Mouse (Mus musculus) left cerebral cortex, postnatal 25 days (tissue): ENCODE data around the gene Mbnl2. TPM values are rescaled to one million over a fixed set of nuclear protein-coding genes. Genes with fewer than 3 reads are reported as not detected.
A peak's percentile ranks its signal among the peaks of the same experiment; 100 is the strongest.

Experiments used
- DNase-seq, 2 experiments: peaks; one replicate each; pipeline ENCODE4 v3.0.0; 2022; ENCODE audit warnings: low spot score in 2 of 2, mixed read lengths in 1 of 2
- intact Hi-C: fragments of 180-260 bp; cut with DNase I; formaldehyde crosslinking; loops from one replicate; pipeline ENCODE4 v1.15.1; 2025
- total RNA-seq, 2 experiments: library from RNA; stranded (reverse); gene quantifications; 2 replicates each; pipeline ENCODE4 v1.2.3; 2021

Gene Mbnl2
- total RNA-seq, 2 experiments from 2014 or later: 244 to 245 TPM

GRCm38 (mm10) chr14:120394827-120395226 lies 119.4 kb downstream of the Mbnl2 start:
- DNase-seq: no peak
- intact Hi-C loops: loop anchor here (5.0 kb wide), 1 partner anchor 118 kb away; the partner anchor contains the start of gene Mbnl2

DNA sequence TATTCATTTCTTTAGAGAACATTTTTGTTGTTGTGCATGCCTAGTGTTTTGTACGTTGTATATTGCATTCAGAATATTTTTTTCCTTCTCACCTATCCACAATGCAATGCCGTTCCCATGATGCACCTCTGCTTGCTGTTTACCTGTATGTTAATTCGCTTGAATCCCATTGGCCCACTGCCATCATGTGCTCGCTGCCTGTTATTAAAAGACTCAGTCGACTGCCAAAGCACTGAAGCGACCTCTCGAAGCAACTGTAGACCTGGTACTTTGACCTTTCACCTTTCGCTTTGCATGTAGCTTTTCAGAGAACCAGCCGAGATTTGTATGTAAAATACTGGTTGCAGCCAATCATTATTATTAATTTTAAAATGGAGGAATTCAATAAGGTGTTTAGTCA lies 120.0 kb downstream of the Mbnl2 start:
- intact Hi-C loops: loop anchor here (5.0 kb wide), 1 partner anchor 118 kb away; the partner anchor contains the start of gene Mbnl2
- no peak for DNase-seq

DNA sequence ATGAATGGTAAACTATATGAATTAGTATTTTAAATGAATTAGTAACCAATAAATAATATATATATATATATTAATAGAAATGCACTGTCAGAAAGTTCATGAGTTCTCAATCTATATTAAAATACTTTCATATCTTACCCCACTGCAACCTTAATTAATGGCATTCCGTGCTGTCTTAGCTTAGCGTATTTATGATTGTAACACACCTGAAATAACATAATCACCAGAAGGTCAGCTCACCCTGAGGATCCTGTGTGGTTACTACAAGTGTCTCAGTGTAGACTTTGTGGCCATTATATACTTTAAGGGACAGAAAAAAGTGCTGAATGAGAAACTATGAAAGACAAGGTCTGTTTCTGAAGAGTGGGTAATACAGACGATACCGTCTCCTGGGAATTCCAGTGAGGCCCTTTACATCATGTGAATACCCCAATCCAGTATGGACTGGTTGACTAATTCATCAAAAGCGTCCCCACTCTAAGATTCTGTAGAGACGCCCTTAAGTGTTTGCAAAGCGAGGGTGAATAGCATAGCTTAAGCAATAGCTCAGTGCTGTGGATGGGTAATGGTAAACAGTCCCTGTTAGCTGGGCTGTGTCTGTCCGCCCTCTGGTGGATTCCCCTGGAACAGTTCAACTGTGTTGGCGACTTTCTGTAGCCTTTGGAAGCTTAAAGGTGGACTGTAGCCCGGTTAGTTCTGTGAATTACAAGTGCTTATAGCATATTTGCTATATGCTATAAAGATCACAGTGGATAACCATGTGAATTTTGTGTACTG lies 122.6 kb downstream of the Mbnl2 start:
- intact Hi-C loops: loop anchor here (2.0 to 5.0 kb wide), 4 partner anchors 121 to 321 kb away; partner anchors contain the start of gene Mbnl2
- peak; percentile 78 to 84 for DNase-seq

DNA sequence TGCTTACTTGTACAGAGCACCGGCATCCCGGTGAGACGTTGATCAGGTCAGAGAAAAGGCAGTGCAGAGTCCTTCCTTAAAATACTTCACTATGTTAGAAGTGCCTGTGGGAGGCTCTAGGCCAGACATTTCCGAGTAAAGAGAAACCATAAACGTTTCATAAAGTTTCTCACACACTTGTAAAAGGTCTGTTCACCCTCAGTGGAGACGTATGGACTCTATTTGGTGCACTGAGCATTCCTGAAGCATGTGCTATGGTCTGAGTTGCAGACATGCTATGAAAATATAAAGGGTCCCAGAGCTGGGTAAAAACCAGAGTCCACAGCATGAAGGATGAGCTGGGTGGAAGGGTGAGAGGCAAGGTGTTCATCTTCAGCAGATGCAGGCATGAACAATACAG lies 124.1 kb downstream of the Mbnl2 start:
- DNase-seq: no peak
- intact Hi-C loops: loop anchor here (2.0 to 10.0 kb wide), 5 partner anchors 122 to 323 kb away; partner anchors contain the start of gene Mbnl2

DNA sequence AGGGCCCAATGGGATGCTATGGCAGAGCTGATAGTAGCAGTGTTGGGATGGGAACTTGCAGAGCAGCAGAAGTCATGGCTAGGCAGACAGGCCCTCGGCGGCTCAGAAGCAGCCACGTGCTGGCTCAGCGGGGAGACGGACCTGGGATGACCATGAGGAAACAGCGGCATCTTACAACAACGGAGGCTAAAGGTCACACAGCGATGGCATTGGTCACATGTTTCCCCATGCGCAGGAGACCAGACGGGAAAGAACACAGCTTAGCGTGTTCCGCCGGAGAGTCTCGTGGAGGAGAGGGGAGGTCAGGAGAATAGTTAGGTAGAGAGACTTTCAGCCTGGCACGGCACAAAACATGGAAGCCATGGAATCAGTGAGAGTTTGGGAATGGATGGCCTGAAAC lies 125.7 kb downstream of the Mbnl2 start:
- no peak for DNase-seq
- intact Hi-C loops: loop anchor here (10.0 kb wide), 1 partner anchor 264 kb away; no protein-coding TSS in a partner anchor

DNA sequence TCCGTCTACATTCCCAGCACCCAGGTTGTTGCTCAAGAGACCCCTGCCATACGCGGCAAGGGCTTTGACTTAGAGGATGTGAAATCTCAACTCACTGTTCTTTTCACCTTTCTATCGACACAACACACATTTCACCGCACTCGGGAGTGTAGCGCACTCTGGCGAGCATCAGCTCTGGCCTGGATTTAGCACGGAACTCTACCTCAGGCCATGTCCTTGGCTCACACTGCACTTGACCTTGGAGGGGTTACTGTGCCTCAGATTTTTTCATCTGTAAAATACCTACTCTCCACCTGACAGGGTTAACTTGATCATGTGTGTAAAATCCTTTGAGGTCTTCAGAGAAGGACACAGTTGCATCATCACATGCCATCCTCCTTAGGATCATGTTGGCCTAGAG lies 127.2 kb downstream of the Mbnl2 start:
- DNase-seq: no peak
- intact Hi-C loops: loop anchor here (10.0 kb wide), 1 partner anchor 262 kb away; no protein-coding TSS in a partner anchor

GRCm38 (mm10) chr14:120404364-120404763 lies 128.9 kb downstream of the Mbnl2 start:
- DNase-seq: no peak
- intact Hi-C loops: loop anchor here (10.0 kb wide), 1 partner anchor 260 kb away; no protein-coding TSS in a partner anchor

GRCm38 (mm10) chr14:120404811-120405582 lies 129.5 kb downstream of the Mbnl2 start:
- intact Hi-C loops: loop anchor here (10.0 kb wide), 1 partner anchor 260 kb away; no protein-coding TSS in a partner anchor
- DNase-seq: no peak

DNA sequence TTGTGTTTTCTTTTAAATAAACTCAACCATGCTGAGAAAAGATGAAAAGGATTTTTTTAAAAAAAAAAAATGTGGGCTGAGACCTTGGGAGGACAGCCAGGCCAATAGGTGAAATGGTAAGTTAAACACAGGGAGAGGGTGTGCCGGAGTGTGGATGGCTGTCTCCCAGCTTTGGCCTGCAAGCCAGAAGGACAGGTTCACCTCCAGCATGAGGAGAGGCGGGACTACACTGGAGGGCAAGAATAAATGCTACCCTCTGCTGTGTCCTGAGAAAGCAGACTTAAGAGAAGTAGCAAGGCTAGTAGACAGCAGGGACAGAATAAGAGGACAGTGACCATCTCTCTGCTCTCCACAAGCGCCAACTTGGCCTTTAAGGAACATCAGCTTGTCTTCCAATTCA lies 130.1 kb downstream of the Mbnl2 start:
- no peak for DNase-seq
- intact Hi-C loops: loop anchor here (10.0 kb wide), 1 partner anchor 259 kb away; no protein-coding TSS in a partner anchor

GRCm38 (mm10) chr14:120406271-120406670 lies 130.8 kb downstream of the Mbnl2 start:
- intact Hi-C loops: loop anchor here (10.0 kb wide), 1 partner anchor 259 kb away; no protein-coding TSS in a partner anchor
- DNase-seq: no peak

DNA sequence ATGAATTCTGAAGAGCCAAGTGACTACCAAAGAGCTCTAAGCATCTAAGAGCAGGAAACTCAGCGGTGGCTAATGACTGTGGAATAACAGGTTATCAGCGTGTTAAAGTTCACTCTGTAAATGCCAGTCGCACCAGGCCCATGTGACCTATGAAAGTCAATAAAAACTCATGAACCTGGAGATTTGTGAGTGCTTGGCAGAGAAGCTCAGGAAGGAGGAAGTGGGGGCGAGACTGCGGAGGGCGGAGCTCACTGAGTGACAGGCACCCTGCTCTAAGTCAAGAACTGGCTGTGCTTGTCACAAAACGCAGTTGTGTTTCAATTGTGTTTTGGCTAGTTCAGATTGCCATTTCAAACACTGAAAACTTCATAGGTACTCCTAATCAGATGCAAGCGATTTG lies 131.4 kb downstream of the Mbnl2 start:
- intact Hi-C loops: loop anchor here (10.0 kb wide), 1 partner anchor 258 kb away; no protein-coding TSS in a partner anchor
- DNase-seq: no peak

GRCm38 (mm10) chr14:120409854-120410253 lies 134.4 kb downstream of the Mbnl2 start:
- DNase-seq: peak in 1 of 2 experiments; percentile 90
- intact Hi-C loops: loop anchor here (1.0 to 10.0 kb wide), 2 partner anchors 67 to 255 kb away; no protein-coding TSS in a partner anchor

DNA sequence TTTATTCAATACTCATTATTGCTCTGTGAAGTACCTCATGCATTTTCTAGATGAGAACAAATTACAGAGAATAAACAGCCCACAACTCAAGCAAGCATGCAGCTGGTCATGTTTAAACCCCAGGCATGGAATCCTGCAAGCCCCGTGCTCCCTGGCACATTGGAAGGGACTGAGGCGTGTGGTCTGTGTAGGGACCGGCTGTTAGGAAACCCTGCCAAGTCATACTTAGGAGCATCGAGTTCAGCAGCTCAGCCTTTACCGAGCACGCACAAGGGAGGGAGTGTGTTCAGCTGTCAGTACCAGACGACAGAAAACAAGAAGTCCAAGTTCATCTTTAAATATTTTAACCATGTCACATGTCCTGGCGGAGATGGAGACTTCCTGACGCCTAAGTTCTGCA lies 141.4 kb downstream of the Mbnl2 start:
- DNase-seq: no peak
- intact Hi-C loops: no loop called here

DNA sequence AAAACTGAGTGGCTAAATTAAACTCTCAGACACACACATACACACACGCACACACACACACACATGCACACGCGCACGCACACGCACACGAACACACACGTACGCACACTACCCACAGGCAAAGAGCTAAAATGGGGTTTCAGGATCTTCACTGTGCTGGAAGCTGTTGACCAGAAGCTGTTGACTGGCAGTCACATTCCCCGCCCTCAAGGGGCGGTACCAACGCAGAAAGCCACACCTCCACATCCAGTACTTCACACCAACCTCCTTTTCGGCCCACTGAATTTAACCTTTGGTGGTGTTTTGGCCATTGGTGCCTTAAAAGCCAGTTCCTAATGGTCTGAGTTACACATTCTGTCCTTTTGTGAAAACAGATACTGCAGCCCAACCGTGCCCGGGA lies 143.5 kb downstream of the Mbnl2 start:
- DNase-seq: no peak
- intact Hi-C loops: no loop called here

DNA sequence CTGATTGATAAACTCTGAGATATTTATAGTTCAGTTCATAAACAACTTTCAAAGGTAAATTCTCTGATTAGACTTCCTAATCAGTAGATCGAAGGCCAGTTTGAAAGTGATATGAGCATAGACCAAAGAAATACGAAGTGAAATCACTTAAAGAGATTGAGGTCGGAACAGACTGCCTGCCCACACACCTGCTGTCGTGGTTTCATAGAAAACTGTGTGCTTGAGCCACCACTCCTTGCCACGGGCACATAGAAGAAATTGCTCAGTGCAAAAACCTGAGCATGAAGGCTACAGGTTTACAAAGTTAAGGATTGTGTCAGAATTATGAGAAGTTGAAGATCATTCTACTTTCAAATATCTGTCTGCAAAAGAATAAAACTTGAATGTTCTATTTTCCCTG lies 153.0 kb downstream of the Mbnl2 start:
- peak; percentile 40 to 78 for DNase-seq
- intact Hi-C loops: no loop called here

DNA sequence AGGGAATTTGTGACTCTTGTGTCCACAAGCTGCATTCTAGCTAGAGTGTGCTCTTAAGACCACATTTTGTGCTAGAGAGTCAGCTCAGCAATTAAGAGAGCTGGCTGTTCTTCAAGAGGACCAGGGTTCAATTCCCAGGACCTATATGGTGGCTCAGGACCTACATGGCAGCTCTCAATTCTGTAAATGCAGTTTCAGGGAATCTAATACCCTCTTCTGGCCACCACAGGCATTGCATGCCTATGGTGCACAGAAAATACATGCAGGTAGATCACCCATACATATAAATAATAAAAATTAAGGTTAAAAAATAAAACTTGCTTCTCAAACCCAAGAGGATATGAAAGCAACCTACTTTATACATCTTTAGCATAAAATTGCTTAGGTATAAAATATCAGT lies 157.3 kb downstream of the Mbnl2 start:
- intact Hi-C loops: no loop called here
- no peak for DNase-seq

DNA sequence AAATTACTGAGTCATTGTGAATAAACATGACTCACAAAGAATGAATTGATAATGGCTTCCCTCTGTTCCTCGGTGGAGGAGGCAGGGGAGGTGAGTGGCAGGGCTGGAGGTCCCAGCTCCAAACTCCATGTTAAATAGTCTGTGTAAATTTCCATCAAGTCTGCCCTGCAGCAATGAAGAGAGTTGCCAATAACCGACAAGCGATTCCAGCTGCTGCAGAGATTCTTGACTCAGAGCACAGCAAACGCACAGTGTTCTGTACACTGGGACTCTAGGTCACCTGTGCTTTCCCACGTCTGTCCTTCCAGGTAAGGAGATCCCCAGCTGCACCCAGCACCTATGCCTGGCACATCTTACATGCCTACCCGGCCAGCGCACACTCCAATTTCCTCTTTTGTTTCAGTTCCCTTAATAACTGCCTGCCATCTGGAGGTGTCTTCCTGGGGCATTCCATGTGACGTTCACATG lies 158.5 kb downstream of the Mbnl2 start:
- intact Hi-C loops: no loop called here
- peak in 1 of 2 experiments; percentile 39 for DNase-seq

DNA sequence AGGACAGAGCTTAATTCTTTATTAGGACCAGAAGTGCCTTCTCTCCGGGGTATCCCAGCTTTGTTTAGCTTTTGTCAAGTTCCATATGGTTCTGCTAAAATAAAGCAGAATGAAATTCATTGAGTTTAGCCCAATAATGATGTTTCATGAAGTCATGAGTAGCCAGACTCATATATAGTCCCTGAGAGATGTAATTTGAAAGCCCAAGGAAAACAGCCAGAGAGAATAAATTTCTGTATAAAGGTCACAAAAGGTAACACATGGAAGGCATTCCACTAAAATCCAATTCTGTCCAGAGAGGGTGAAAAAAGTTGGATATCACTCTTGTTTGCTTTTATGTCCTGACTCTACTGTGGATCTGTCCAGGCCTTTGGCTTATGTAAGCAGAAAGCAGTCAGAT lies 159.4 kb downstream of the Mbnl2 start:
- intact Hi-C loops: no loop called here
- DNase-seq: no peak

- intact Hi-C loops: loop anchor here (5.0 kb wide), 1 partner anchor 37 kb away; the partner anchor contains the start of gene Rap2a
- DNase-seq: no peak
Observed at GRCm38 (mm10) chr14:120440716-120441115, 165.2 kb downstream of the Mbnl2 start.

DNA sequence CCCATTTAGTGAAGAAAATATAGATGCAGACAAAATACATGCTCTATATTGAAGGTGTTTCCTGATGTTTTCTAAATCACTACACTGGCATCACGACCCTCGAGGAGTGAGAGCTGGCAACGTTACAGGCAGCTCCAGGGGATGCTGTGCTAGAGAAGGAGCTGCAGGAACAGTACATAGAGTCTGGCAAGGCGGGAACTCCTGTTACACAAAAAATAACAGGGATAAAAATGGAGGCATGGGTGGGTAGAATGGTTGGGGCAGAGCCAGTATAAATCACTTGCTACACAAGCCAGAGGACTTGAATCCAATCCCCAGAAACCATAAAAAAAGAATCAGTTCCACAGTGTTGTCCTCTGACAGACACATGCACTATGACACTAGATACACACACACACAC lies 165.8 kb downstream of the Mbnl2 start:
- DNase-seq: peak in 1 of 2 experiments; percentile 83
- intact Hi-C loops: loop anchor here (5.0 kb wide), 1 partner anchor 36 kb away; the partner anchor contains the start of gene Rap2a
